Mouse (Mus musculus): ENCODE measurements around the gene Pakap. TPM values are rescaled to one million over a fixed set of nuclear protein-coding genes. Genes with fewer than 3 reads are reported as not detected.

Pakap gene
- polyA plus RNA-seq, 1 experiment from 2014 or later = 17.5 TPM

GRCm38 (mm10) chr4:57815355-57815754, 247.4 kb downstream of the Pakap start:
- DNase-seq (ENCODE audit: extremely low spot score, low spot score) = no peak
- WGBS = 95% methylated on average over 2 of the region's 2 CpGs

GRCm38 (mm10) chr4:57816146-57816545, 248.2 kb downstream of the Pakap start:
- peaks cover 2% of the 10 kb centered on the region; the same call in 1 of the 2 replicates for H3K9me3 ChIP-seq
- no peak overlapping the region for H3K4me3 ChIP-seq
- 92% methylated on average over 8 of the region's 8 CpGs for WGBS
- H3K4me1 ChIP-seq = peaks cover 12% of the 10 kb centered on the region; the same call in 1 of the 2 replicates
- no peaks in the 10 kb centered on the region for H3K27me3 ChIP-seq (ENCODE audit: poor library complexity, severe bottlenecking)
- DNase-seq (ENCODE audit: extremely low spot score, low spot score) = no peak
- 0 out of 2 replicates have a peak, but pooled peaks cover 3% of the 10 kb centered on the region for H3K36me3 ChIP-seq (replicated peaks)
- no peak overlapping the region for H3K27ac ChIP-seq

More at GRCm38 (mm10) chr4:57815355-57815754, 247.4 kb downstream of the Pakap start:
- peaks cover 10% of the 10 kb centered on the region; the same call in 1 of the 2 replicates for H3K4me1 ChIP-seq
- no peak overlapping the region for H3K4me3 ChIP-seq
- H3K9me3 ChIP-seq = peaks cover 2% of the 10 kb centered on the region; the same call in 1 of the 2 replicates
- 0 out of 2 replicates have a peak, but pooled peaks cover 3% of the 10 kb centered on the region for H3K36me3 ChIP-seq (replicated peaks)
- H3K27me3 ChIP-seq (ENCODE audit: poor library complexity, severe bottlenecking) = no peaks in the 10 kb centered on the region
- H3K27ac ChIP-seq = no peak overlapping the region

DNA sequence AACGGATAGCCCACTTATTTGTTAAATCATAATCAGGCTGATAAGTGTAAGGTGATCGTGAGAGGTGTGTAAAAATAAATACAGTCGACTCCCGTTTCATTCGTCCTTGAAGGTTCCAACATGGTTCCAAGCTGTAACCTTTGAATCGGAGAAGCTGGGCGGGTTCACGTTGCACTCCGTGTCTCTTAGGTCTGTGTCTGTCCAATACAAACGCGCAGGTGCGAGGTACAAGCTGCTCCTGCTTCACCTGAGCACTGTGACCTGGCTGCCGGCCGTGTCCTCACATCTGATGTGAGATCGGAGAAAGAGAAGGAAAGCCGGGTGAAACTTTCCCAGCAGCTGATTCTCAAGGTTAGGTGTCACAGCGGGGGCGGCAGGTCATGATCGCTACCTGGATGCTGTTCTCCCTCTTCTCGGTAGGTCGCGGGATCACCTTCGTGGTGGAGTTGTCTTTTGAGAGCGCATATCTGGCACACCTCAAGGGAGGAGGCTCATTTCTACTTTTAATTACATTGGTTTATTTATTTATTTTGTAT, 252.9 kb downstream of the Pakap start:
- no peak for DNase-seq (ENCODE audit: extremely low spot score, low spot score)
- 91% methylated on average over 24 of the region's 24 CpGs for WGBS

DNA sequence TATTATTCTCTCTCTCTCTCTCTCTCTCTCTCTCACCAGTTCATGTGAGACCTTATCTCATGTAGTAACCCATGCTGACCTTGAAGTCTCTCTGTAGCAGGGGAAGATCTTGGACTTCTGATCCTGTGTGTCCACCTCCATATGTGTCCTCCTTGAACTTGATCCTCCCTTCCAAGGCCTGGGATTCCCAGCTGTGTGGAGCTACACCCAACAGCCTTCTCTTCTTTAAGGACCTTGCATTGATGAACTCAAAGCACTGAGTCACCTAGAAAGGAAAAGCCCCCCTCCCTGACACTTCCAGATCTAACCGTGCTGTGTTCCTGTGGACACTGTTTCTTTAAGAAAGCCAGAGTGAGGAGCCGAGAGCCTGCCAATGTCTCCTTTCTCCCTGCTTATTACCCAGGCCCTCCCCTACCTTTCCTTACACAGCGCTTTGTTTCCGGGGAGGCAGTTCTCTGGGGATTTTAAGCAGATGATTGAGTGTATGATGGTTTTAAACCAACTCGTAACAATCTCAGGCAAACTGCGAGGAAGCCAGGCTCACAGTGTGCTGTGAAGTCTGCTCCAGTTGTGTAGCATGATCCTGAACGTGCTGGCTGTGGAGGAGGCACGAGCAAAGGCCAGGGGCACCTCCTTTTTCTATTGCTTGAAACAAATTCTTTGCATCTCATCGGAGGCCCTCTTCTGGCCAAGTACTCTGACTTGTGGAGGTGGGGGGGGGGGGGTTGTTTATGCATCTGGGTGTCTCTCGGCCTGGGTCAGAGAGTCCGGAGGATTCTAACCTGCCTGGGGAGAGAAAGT, 253.8 kb downstream of the Pakap start:
- 0 out of 2 replicates have a peak, but pooled peaks cover 3% of the 10 kb centered on the region for H3K36me3 ChIP-seq (replicated peaks)
- peaks cover 10% of the 10 kb centered on the region; the same call in 1 of the 2 replicates for H3K27me3 ChIP-seq (ENCODE audit: poor library complexity, severe bottlenecking)
- WGBS = 23% methylated on average over 11 of the region's 11 CpGs
- H3K4me3 ChIP-seq = no peak overlapping the region
- peaks cover 2% of the 10 kb centered on the region; the same call in 1 of the 2 replicates for H3K9me3 ChIP-seq
- H3K4me1 ChIP-seq = peaks cover 47% of the 10 kb centered on the region
- no peak for DNase-seq (ENCODE audit: extremely low spot score, low spot score)
- H3K27ac ChIP-seq = peak overlapping the region; percentile 84

More for the DNA sequence above, 252.9 kb downstream of the Pakap start:
- Histone ChIP-seq H3K27me3 (ENCODE audit: poor library complexity, severe bottlenecking) (peaks cover 1% of the 10 kb centered on the region; the same call in 1 of the 2 replicates), H3K27ac (0 out of 2 replicates have a peak overlapping the region, but pooled peaks have one; percentile 84), H3K36me3 (replicated peaks) (0 out of 2 replicates have a peak, but pooled peaks cover 3% of the 10 kb centered on the region), H3K9me3 (peaks cover 2% of the 10 kb centered on the region; the same call in 1 of the 2 replicates), H3K4me1 (peaks cover 47% of the 10 kb centered on the region), H3K4me3 (no peak overlapping the region)

DNA sequence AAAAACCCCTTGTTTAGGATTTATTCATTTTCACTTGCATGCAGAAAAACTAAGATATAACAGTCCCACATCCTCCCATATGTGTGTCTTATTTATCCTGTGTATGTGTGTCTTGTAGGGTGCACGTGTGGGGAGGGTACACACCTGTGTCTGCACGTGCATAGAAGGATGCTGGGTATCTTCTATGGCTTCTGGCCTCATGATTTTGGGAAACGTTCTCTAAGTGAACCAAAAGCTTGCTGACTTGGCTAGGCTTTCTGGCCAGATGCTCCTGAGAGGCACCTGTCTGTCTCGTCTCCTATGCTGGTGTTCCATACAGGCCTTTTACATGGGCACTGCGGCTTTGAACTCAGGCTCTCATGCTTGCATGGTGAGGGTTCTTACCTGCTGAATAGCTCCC, 254.7 kb downstream of the Pakap start:
- H3K4me3 ChIP-seq = no peak overlapping the region
- peaks cover under 1% of the 10 kb centered on the region; the same call in 1 of the 2 replicates for H3K9me3 ChIP-seq
- H3K27me3 ChIP-seq (ENCODE audit: poor library complexity, severe bottlenecking) = peaks cover 16% of the 10 kb centered on the region; the same call in 1 of the 2 replicates
- no peak overlapping the region for H3K27ac ChIP-seq
- 0 out of 2 replicates have a peak, but pooled peaks cover under 1% of the 10 kb centered on the region for H3K36me3 ChIP-seq (replicated peaks)
- 89% methylated on average over 5 of the region's 5 CpGs for WGBS
- H3K4me1 ChIP-seq = peaks cover 47% of the 10 kb centered on the region
- DNase-seq (ENCODE audit: extremely low spot score, low spot score) = no peak

DNA sequence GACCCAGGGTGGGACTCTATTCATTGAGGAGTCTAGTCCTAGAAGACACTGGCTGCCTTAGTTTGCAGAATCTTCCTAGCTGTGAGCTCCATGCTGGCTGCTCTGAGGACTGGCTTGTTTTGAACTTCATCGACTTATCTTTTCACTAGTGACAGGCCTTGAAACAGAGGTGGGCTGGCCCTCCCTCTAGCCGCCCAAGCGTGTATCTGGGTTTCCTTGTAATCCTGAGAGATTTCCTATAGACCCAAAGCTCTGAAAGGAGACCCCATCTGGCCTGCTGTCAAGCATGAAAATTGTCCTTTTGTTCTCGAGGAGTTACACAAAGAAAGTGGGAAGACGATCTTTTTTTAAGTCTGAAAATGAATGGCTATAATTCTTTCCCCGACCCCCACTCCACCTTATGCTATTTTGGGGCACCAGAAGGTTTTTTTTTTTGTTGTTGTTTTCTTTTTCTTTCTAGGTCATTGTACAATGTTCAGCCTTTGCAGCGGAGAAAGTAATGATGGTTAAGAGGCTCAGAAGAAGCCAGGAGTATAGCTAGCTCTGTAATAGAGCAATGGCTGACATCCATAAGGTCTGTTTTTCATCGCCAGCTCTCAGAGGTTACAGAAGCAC, 256.8 kb downstream of the Pakap start:
- DNase-seq (ENCODE audit: extremely low spot score, low spot score) = peak; percentile 56

GRCm38 (mm10) chr4:57826272-57826671, 258.3 kb downstream of the Pakap start:
- no peaks in the 10 kb centered on the region for H3K9me3 ChIP-seq
- H3K36me3 ChIP-seq (replicated peaks) = no peaks in the 10 kb centered on the region
- peaks cover 70% of the 10 kb centered on the region for H3K4me1 ChIP-seq
- H3K4me3 ChIP-seq = no peak overlapping the region
- 90% methylated on average over 7 of the region's 7 CpGs for WGBS
- no peak for DNase-seq (ENCODE audit: extremely low spot score, low spot score)
- H3K27ac ChIP-seq = 0 out of 2 replicates have a peak overlapping the region, but pooled peaks have one; percentile 4
- peaks cover 23% of the 10 kb centered on the region for H3K27me3 ChIP-seq (ENCODE audit: poor library complexity, severe bottlenecking)

More for the DNA sequence above, 256.8 kb downstream of the Pakap start:
- H3K9me3 ChIP-seq = no peaks in the 10 kb centered on the region; the same call in 1 of the 2 replicates
- peak overlapping the region; percentile 14; the same call in 1 of the 2 replicates for H3K4me3 ChIP-seq
- peak overlapping the region; percentile 76 for H3K27ac ChIP-seq
- H3K4me1 ChIP-seq = peaks cover 65% of the 10 kb centered on the region
- no peaks in the 10 kb centered on the region for H3K36me3 ChIP-seq (replicated peaks)
- H3K27me3 ChIP-seq (ENCODE audit: poor library complexity, severe bottlenecking) = peaks cover 16% of the 10 kb centered on the region; the same call in 1 of the 2 replicates
- 13% methylated on average over 8 of the region's 8 CpGs for WGBS

- H3K4me3 ChIP-seq = no peak overlapping the region
- DNase-seq (ENCODE audit: extremely low spot score, low spot score) = no peak
- 70% methylated on average over 9 of the region's 9 CpGs for WGBS
- H3K27ac ChIP-seq = no peak overlapping the region
- peaks cover 26% of the 10 kb centered on the region for H3K27me3 ChIP-seq (ENCODE audit: poor library complexity, severe bottlenecking)
- no peaks in the 10 kb centered on the region for H3K36me3 ChIP-seq (replicated peaks)
- peaks cover 65% of the 10 kb centered on the region for H3K4me1 ChIP-seq
- H3K9me3 ChIP-seq = no peaks in the 10 kb centered on the region
These were observed 261.2 kb downstream of the Pakap start for GRCm38 (mm10) chr4:57829131-57829530.

DNA sequence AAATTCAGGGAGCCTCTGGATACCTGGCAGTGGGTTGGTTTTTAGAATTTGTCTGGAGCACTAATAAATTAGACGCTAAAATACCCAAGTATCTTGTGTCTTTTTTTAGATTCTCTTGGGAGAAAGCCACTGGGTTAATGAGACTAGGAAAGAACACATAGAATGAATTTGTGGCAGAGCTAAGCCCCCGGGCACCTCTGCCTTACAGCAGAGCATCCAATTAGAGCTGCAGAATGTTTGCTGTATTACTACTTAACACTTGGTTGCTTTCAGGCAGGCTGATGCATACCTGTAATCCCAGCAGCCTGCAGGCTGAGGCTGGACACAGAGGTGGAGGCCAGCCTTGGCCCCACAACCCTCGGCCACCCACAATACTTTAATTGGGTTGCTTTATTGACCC, 261.8 kb downstream of the Pakap start:
- Histone ChIP-seq H3K36me3 (replicated peaks) (no peaks in the 10 kb centered on the region), H3K4me3 (no peak overlapping the region), H3K9me3 (no peaks in the 10 kb centered on the region), H3K4me1 (peaks cover 61% of the 10 kb centered on the region), H3K27ac (no peak overlapping the region), H3K27me3 (ENCODE audit: poor library complexity, severe bottlenecking) (peaks cover 26% of the 10 kb centered on the region)
- 64% methylated on average over 3 of the region's 3 CpGs for WGBS
- DNase-seq (ENCODE audit: extremely low spot score, low spot score) = no peak

DNA sequence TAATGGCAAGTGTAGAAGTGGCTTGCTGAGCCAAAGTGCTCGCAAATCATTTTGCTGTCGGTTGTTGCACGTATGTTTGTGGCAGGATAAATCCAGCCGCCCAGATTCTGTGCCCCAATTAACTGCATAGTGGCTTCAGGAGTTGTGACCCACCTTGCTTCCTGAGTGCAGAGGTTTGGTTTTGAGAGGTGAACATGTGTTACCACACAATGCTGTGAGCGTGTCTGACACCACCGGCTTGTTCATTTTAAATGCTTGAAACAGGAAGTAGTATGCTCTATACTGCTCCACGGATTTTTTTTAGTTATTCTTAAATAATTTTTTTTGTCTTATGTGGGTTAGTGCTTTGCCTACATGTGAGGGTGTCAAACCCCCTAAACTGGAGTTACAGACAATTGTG, 264.3 kb downstream of the Pakap start:
- WGBS = 64% methylated on average over 7 of the region's 7 CpGs
- no peak overlapping the region for H3K27ac ChIP-seq
- no peak overlapping the region for H3K4me3 ChIP-seq
- no peaks in the 10 kb centered on the region for H3K9me3 ChIP-seq
- H3K4me1 ChIP-seq = peaks cover 50% of the 10 kb centered on the region
- no peak for DNase-seq (ENCODE audit: extremely low spot score, low spot score)
- H3K27me3 ChIP-seq (ENCODE audit: poor library complexity, severe bottlenecking) = peaks cover 11% of the 10 kb centered on the region
- no peaks in the 10 kb centered on the region for H3K36me3 ChIP-seq (replicated peaks)

- Histone ChIP-seq H3K27ac (no peak overlapping the region), H3K27me3 (ENCODE audit: poor library complexity, severe bottlenecking) (peaks cover 10% of the 10 kb centered on the region), H3K9me3 (no peaks in the 10 kb centered on the region), H3K36me3 (replicated peaks) (no peaks in the 10 kb centered on the region), H3K4me3 (no peak overlapping the region), H3K4me1 (peaks cover 49% of the 10 kb centered on the region)
- 88% methylated on average over 4 of the region's 4 CpGs for WGBS
- no peak for DNase-seq (ENCODE audit: extremely low spot score, low spot score)
These were observed 265.1 kb downstream of the Pakap start for GRCm38 (mm10) chr4:57833060-57833459.

DNA sequence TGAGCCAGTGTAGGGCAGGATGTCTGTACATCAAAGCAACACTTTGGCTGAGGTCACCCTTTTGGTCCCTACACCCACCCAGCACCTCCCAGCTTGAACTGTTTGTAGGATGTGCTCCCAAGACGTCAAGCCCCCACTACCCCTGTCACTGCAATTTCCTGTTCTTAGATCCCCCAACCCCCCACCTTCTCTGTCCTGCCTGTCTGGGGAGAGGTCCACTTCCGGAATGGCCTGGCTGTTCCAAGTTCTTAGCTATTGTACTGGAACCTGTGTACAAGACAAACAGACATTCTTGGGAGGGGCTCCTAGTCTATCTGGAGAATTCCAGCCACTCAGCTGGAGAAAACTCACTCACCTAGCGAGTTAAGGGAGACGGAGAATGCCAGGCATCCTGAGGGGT, 266.2 kb downstream of the Pakap start:
- Histone ChIP-seq H3K36me3 (replicated peaks) (no peaks in the 10 kb centered on the region), H3K4me1 (peaks cover 38% of the 10 kb centered on the region), H3K27me3 (ENCODE audit: poor library complexity, severe bottlenecking) (peaks cover 10% of the 10 kb centered on the region), H3K4me3 (no peak overlapping the region), H3K27ac (no peak overlapping the region), H3K9me3 (no peaks in the 10 kb centered on the region)
- DNase-seq (ENCODE audit: extremely low spot score, low spot score) = no peak
- WGBS = 78% methylated on average over 4 of the region's 4 CpGs

Data from forebrain, embryonic 10.5 days (tissue).